Mouse (Mus musculus): Measurements from ENCODE around the gene Gimap8. TPM values are rescaled to one million over a fixed set of nuclear protein-coding genes. Genes with fewer than 3 reads are reported as not detected.
"Not testable (repeated sequence)": the region's sequence is repeated elsewhere in the genome, so short reads cannot be mapped to it uniquely, and the experiment has no call there.

The Gimap8 gene
- polyA plus RNA-seq, 2 experiments: 0.17 to 1.3 TPM

DNA sequence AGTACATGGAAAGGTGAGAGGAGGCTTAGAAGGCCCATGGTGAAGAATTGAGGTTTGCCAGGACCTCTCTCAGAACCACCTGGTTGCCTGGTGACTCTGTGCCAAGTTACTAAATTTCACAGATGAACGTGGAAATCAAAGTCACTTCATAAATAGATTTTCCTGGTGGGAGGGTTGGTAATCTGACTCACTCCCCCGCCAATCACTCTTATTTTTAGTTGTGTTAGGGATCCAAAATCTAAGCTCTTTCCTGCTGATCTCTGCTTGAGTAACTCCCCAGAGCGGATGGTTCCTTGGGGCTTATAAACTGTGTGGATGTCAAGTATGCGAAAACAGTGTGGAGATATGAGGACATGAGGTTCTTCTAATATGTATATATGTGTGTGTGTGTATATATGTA lies 35.2 kb downstream of the Gimap8 start:
- no peak overlapping the region for H3K4me2 ChIP-seq (ENCODE audit: low read depth)
- no peak for TF ChIP-seq CTCF (IDR thresholded peaks at IDR 0.05; ENCODE audit: low read depth)
- no peak for TF ChIP-seq EP300 (IDR thresholded peaks at IDR 0.05; ENCODE audit: low read depth)
- H3K4me3 ChIP-seq (ENCODE audit: insufficient read depth in 1 of 2, low read depth in 2 of 2, low read length in 2 of 2): no peak overlapping the region
- 55% methylated on average over 4 of the region's 4 CpGs for WGBS (ENCODE audit: insufficient replicate concordance)
- no peaks in the 10 kb centered on the region for H3K36me3 ChIP-seq (replicated peaks; ENCODE audit: control insufficient read depth, insufficient read depth, low read depth)
- H3K27me3 ChIP-seq (ENCODE audit: control insufficient read depth, insufficient read depth, low read length): no peaks in the 10 kb centered on the region
- DNase-seq (ENCODE audit: low read depth in 3 of 3, low spot score in 3 of 3): no peak
- H3K27ac ChIP-seq: no peak overlapping the region
- H3K9me3 ChIP-seq (ENCODE audit: control insufficient read depth, low read length): no peaks in the 10 kb centered on the region
- H3K4me1 ChIP-seq (replicated peaks; ENCODE audit: control insufficient read depth in 2 of 2, insufficient read depth in 2 of 2, low read length in 1 of 2): peaks cover 0 to 10% of the 10 kb centered on the region in 2 experiments; a peak in 1 of 4 replicates
- ATAC-seq (ENCODE audit: insufficient read depth): no peak
- H3K9ac ChIP-seq (replicated peaks): no peak overlapping the region

DNA sequence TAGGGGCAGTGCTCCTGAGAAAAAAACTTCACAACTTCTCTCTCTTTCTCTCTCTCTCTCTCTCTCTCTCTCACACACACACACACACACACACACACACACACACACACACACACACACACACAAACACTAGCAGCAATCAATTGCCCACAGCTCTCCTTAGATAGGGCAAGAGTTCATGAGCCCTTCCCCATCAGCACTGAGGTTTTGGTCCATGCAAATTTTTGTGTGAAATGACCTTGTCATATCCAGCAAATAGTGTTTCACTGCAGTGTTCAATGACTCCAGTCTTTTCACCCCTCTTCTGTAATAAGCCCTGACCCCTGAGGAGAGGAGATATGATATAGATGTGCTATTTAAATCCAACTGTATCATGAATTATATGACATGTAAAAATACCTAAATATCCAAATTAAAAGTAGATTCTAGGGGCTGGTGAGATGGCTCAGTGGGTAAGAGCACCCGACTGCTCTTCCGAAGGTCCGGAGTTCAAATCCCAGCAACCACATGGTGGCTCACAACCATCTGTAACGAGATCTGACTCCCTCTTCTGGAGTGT lies 36.3 kb downstream of the Gimap8 start:
- WGBS (ENCODE audit: insufficient replicate concordance): 71% methylated on average over 3 of the region's 4 CpGs
- not testable (repeated sequence) for H3K4me3 ChIP-seq (ENCODE audit: insufficient read depth in 1 of 2, low read depth in 2 of 2, low read length in 2 of 2); H3K9ac ChIP-seq (replicated peaks); ATAC-seq (ENCODE audit: insufficient read depth); H3K9me3 ChIP-seq (ENCODE audit: control insufficient read depth, low read length); H3K27me3 ChIP-seq (ENCODE audit: control insufficient read depth, insufficient read depth, low read length); H3K27ac ChIP-seq; H3K4me1 ChIP-seq (replicated peaks; ENCODE audit: control insufficient read depth in 2 of 2, insufficient read depth in 2 of 2, low read length in 1 of 2); DNase-seq (ENCODE audit: low read depth in 3 of 3, low spot score in 3 of 3); H3K36me3 ChIP-seq (replicated peaks; ENCODE audit: control insufficient read depth, insufficient read depth, low read depth); H3K4me2 ChIP-seq (ENCODE audit: low read depth)

GRCm38 (mm10) chr6:48684319-48684718 lies 37.3 kb downstream of the Gimap8 start, which contains the start of gene Gimap4:
Gene Gimap4 (plus strand): TSS chr6:48684549.
- H3K27ac ChIP-seq: no peak within 1 kb of the TSS
- no peak for DNase-seq (ENCODE audit: low read depth in 3 of 3, low spot score in 3 of 3)
- H3K4me3 ChIP-seq (ENCODE audit: insufficient read depth in 1 of 2, low read depth in 2 of 2, low read length in 2 of 2): no peak within 1 kb of the TSS
- no peaks in the 10 kb centered on the region for H3K36me3 ChIP-seq (replicated peaks; ENCODE audit: control insufficient read depth, insufficient read depth, low read depth)
- no peak for TF ChIP-seq CTCF (IDR thresholded peaks at IDR 0.05; ENCODE audit: low read depth)
- no peak for TF ChIP-seq EP300 (IDR thresholded peaks at IDR 0.05; ENCODE audit: low read depth)
- no peaks in the 10 kb centered on the region for H3K27me3 ChIP-seq (ENCODE audit: control insufficient read depth, insufficient read depth, low read length)
- no peak for ATAC-seq (ENCODE audit: insufficient read depth)
- H3K9ac ChIP-seq (replicated peaks): no peak within 1 kb of the TSS
- WGBS (ENCODE audit: insufficient replicate concordance): 35% methylated on average over 5 of the region's 5 CpGs
- H3K4me2 ChIP-seq (ENCODE audit: low read depth): no peak within 1 kb of the TSS
- H3K9me3 ChIP-seq (ENCODE audit: control insufficient read depth, low read length): no peaks in the 10 kb centered on the region
- peaks cover 0 to 7% of the 10 kb centered on the region in 2 experiments; a peak in 1 of 4 replicates for H3K4me1 ChIP-seq (replicated peaks; ENCODE audit: control insufficient read depth in 2 of 2, insufficient read depth in 2 of 2, low read length in 1 of 2)

- TF ChIP-seq CTCF (IDR thresholded peaks at IDR 0.05; ENCODE audit: low read depth): no peak
- TF ChIP-seq EP300 (IDR thresholded peaks at IDR 0.05; ENCODE audit: low read depth): no peak
- H3K9me3 ChIP-seq (ENCODE audit: control insufficient read depth, low read length): no peaks in the 10 kb centered on the region
- no peak overlapping the region for H3K27ac ChIP-seq
- ATAC-seq (ENCODE audit: insufficient read depth): no peak
- no peak overlapping the region for H3K4me2 ChIP-seq (ENCODE audit: low read depth)
- WGBS (ENCODE audit: insufficient replicate concordance): 46% methylated on average over 4 of the region's 4 CpGs
- peaks cover 0 to 7% of the 10 kb centered on the region in 2 experiments; a peak in 1 of 4 replicates for H3K4me1 ChIP-seq (replicated peaks; ENCODE audit: control insufficient read depth in 2 of 2, insufficient read depth in 2 of 2, low read length in 1 of 2)
- no peaks in the 10 kb centered on the region for H3K27me3 ChIP-seq (ENCODE audit: control insufficient read depth, insufficient read depth, low read length)
- no peak overlapping the region for H3K9ac ChIP-seq (replicated peaks)
- H3K36me3 ChIP-seq (replicated peaks; ENCODE audit: control insufficient read depth, insufficient read depth, low read depth): no peaks in the 10 kb centered on the region
- no peak overlapping the region for H3K4me3 ChIP-seq (ENCODE audit: insufficient read depth in 1 of 2, low read depth in 2 of 2, low read length in 2 of 2)
- DNase-seq (ENCODE audit: low read depth in 3 of 3, low spot score in 3 of 3): no peak
These were observed 37.8 kb downstream of the Gimap8 start for GRCm38 (mm10) chr6:48684806-48685205.

GRCm38 (mm10) chr6:48685251-48685650 lies 38.2 kb downstream of the Gimap8 start:
- H3K9ac ChIP-seq (replicated peaks): no peak overlapping the region
- no peak overlapping the region for H3K4me3 ChIP-seq (ENCODE audit: insufficient read depth in 1 of 2, low read depth in 2 of 2, low read length in 2 of 2)
- H3K27me3 ChIP-seq (ENCODE audit: control insufficient read depth, insufficient read depth, low read length): no peaks in the 10 kb centered on the region
- no peak for TF ChIP-seq CTCF (IDR thresholded peaks at IDR 0.05; ENCODE audit: low read depth)
- no peak for TF ChIP-seq EP300 (IDR thresholded peaks at IDR 0.05; ENCODE audit: low read depth)
- H3K9me3 ChIP-seq (ENCODE audit: control insufficient read depth, low read length): no peaks in the 10 kb centered on the region
- H3K27ac ChIP-seq: no peak overlapping the region
- 40% methylated on average over 2 of the region's 2 CpGs for WGBS (ENCODE audit: insufficient replicate concordance)
- peaks cover 0 to 7% of the 10 kb centered on the region in 2 experiments; a peak in 1 of 4 replicates for H3K4me1 ChIP-seq (replicated peaks; ENCODE audit: control insufficient read depth in 2 of 2, insufficient read depth in 2 of 2, low read length in 1 of 2)
- no peaks in the 10 kb centered on the region for H3K36me3 ChIP-seq (replicated peaks; ENCODE audit: control insufficient read depth, insufficient read depth, low read depth)
- no peak overlapping the region for H3K4me2 ChIP-seq (ENCODE audit: low read depth)
- no peak for DNase-seq (ENCODE audit: low read depth in 3 of 3, low spot score in 3 of 3)
- ATAC-seq (ENCODE audit: insufficient read depth): no peak
